Mouse (Mus musculus) stomach, embryonic 16.5 days (tissue): Measurements from ENCODE around the gene Dnaaf2. TPM values are rescaled to one million over a fixed set of nuclear protein-coding genes. Genes with fewer than 3 reads are reported as not detected.

Source experiments
- ATAC-seq: fragments of 200-750 bp; cut with Nextera tagmentation; 2 replicates; pipeline ENCODE4 v1.8.0; 2017; ENCODE audit warnings: moderate number of reproducible peaks, moderate TSS enrichment; ENCODE audit not compliant: insufficient read depth, low FRiP score
- H3K27ac ChIP-seq: fragments of 300-500 bp; sonication (generic); 2 replicates; pipeline ENCODE4 v1.5.1; 2014; ENCODE audit warnings: low read length
- H3K27me3 ChIP-seq: fragments of 300-500 bp; sonication (generic); 2 replicates; pipeline ENCODE4 v1.6.1; 2014; ENCODE audit warnings: low read length, control low read depth, mixed read lengths; ENCODE audit not compliant: control insufficient read depth, insufficient read depth
- H3K36me3 ChIP-seq: fragments of 300-500 bp; sonication (generic); 2 replicates; pipeline ENCODE4 v1.6.1; 2014; ENCODE audit warnings: low read length; ENCODE audit not compliant: control insufficient read depth, insufficient read depth
- H3K4me1 ChIP-seq: fragments of 300-500 bp; sonication (generic); 2 replicates; pipeline ENCODE4 v1.6.1; 2014; ENCODE audit warnings: low read length, control low read depth, mixed read lengths; ENCODE audit not compliant: control insufficient read depth, insufficient read depth
- H3K4me2 ChIP-seq: fragments of 300-500 bp; sonication (generic); 2 replicates; pipeline ENCODE4 v1.6.1; 2014; ENCODE audit warnings: low read depth, low read length, mixed read lengths
- H3K4me3 ChIP-seq: fragments of 300-500 bp; sonication (generic); replicated peaks from 2 replicates; pipeline ENCODE4 v1.5.1; 2014; ENCODE audit warnings: mild to moderate bottlenecking, low read length
- H3K9ac ChIP-seq: fragments of 300-500 bp; sonication (generic); 2 replicates; pipeline ENCODE4 v1.6.1; 2014; ENCODE audit warnings: low read length
- H3K9me3 ChIP-seq: fragments of 300-500 bp; sonication (generic); replicated peaks from 2 replicates; pipeline ENCODE4 v1.6.1; 2016; ENCODE audit warnings: low read length, control low read depth; ENCODE audit not compliant: control insufficient read depth
- WGBS: fragments of 180-500 bp; shearing (Covaris S2); extraction: QIAGEN DNeasy Blood & Tissue Kit; methylation state at CpG from one replicate; pipeline ENCODE4 v1.1.7; 2014; 5-methylcytosine and 5-hydroxymethylcytosine counted together
- microRNA-seq: library from miRNA; unstranded; fragments of <30 nt; microRNA quantifications from one replicate; pipeline ENCODE4, GENCODE M21; 2016
- polyA plus RNA-seq: library from polyadenylated mRNA; unstranded; fragments of >200 nt; fragmentation: Nextera tagmentation; extraction: Ambion mirVana; gene quantifications from 2 replicates; pipeline ENCODE4 v1.2.1, GENCODE M21; 2015

Dnaaf2 gene
- polyA plus RNA-seq, 1 experiment from 2014 or later = 7.4 TPM

DNA sequence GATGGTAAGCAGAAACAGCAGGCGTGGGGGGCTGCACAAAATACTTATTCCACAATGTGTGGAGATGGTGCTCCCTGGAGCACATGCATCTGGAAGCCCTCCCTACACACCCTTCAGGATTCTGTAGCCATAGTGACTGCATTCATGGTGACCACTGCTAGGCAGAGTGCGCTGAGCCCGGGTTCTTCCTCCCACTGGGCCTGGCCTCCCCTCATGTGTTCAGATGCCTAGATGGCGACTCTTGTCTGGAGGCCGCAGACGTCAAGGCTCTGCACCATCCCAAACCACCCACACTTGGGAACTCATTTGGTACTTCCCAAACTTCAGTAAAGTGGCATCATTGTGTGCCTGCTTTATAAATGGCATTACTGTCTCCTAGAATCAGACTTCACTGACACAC, 54.8 kb downstream of the Dnaaf2 start:
- H3K27me3 ChIP-seq = no peaks in the 10 kb centered on the region
- H3K4me1 ChIP-seq = no peaks in the 10 kb centered on the region
- H3K9ac ChIP-seq = no peak overlapping the region
- H3K4me2 ChIP-seq = no peak overlapping the region
- no peak overlapping the region for H3K4me3 ChIP-seq
- H3K36me3 ChIP-seq = no peaks in the 10 kb centered on the region
- 82% methylated on average over 6 of the region's 6 CpGs for WGBS
- no peak for ATAC-seq
- no peak overlapping the region for H3K27ac ChIP-seq
- no peaks in the 10 kb centered on the region for H3K9me3 ChIP-seq

DNA sequence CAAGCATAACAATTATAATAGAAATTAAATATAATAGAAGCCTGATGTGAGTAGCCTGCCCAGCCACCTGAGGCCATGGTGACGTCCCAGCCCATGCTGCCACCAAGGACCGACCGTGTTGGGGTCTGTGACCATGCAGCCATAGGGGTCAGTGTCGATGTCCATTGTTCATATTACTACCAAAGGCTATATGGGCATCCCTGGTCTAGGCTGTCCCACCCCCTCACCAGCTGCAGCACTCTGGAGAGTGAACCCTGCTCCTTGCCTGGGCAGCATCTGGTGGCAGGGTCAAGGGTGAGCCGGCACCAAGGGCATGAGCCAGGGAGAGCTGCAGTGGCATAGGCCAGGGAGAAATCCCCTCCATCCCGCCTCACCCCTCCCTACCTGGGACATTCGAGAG, 58.4 kb downstream of the Dnaaf2 start:
- 84% methylated on average over 7 of the region's 7 CpGs for WGBS
- Histone ChIP-seq H3K9me3 (no peaks in the 10 kb centered on the region), H3K27me3 (no peaks in the 10 kb centered on the region), H3K4me3 (no peak overlapping the region), H3K36me3 (no peaks in the 10 kb centered on the region), H3K9ac (no peak overlapping the region), H3K27ac (no peak overlapping the region), H3K4me2 (no peak overlapping the region), H3K4me1 (no peaks in the 10 kb centered on the region)
- ATAC-seq = no peak

DNA sequence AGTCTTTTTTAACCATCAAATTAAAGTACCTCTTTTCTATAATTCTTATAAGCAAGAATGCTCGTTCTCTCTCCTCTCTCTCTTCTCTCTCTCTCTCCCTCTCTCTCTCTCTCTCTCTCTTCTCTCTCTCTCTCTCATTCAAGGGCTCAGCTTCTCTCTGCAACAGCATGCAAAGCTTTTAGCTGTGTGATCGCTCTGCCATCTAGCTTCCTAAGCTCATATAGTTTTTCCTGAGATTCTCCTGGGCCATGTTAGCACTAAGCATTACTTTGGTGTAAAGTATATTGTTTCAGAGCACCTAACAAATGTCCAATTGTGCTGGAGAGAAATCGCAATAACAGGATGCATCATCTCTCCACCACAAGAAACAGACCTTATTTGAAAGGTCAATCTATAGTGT, 59.0 kb downstream of the Dnaaf2 start:
- no peaks in the 10 kb centered on the region for H3K9me3 ChIP-seq
- no peak overlapping the region for H3K27ac ChIP-seq
- H3K4me2 ChIP-seq = no peak overlapping the region
- no peak overlapping the region for H3K9ac ChIP-seq
- H3K4me1 ChIP-seq = no peaks in the 10 kb centered on the region
- H3K27me3 ChIP-seq = no peaks in the 10 kb centered on the region
- no peak for ATAC-seq
- H3K4me3 ChIP-seq = no peak overlapping the region
- WGBS = 90% methylated on average over 3 of the region's 3 CpGs
- no peaks in the 10 kb centered on the region for H3K36me3 ChIP-seq

Small RNA genes within 50 kb of the gene (microRNA-seq; reads per million reads assigned to microRNA genes)
- gene Gm47287 (not detected), gene Gm47295 (0.50 reads per million)

Other genes starting within 250 kb of the Dnaaf2 start
- gene Rps29, start 39.2 kb downstream of the Dnaaf2 start, polyA plus RNA-seq = 1,481 and 1,784 TPM in 2 replicates
- gene Lrr1, start 29.6 kb downstream of the Dnaaf2 start, polyA plus RNA-seq = 14.2 and 16.5 TPM in 2 replicates
- gene Rpl36al, start 14.3 kb downstream of the Dnaaf2 start, polyA plus RNA-seq = 590 and 688 TPM in 2 replicates
- gene Mgat2, start 14.3 kb downstream of the Dnaaf2 start, polyA plus RNA-seq = 32.6 and 41.9 TPM in 2 replicates
- gene Gm49383, start 1.3 kb downstream of the Dnaaf2 start, polyA plus RNA-seq = 18.5 and 22.3 TPM in 2 replicates
- 20.8 and 22.8 TPM in 2 replicates for gene Gm49384, start 5.8 kb upstream of the Dnaaf2 start, polyA plus RNA-seq
- gene Pole2, start 29.8 kb upstream of the Dnaaf2 start, polyA plus RNA-seq = 21.4 and 21.7 TPM in 2 replicates
- 7.2 and 7.3 TPM in 2 replicates for gene Klhdc1, start 42.7 kb upstream of the Dnaaf2 start, polyA plus RNA-seq
- gene Klhdc2, start 98.3 kb upstream of the Dnaaf2 start, polyA plus RNA-seq = 74.8 and 87.2 TPM in 2 replicates
- gene Nemf, start 158.7 kb upstream of the Dnaaf2 start, polyA plus RNA-seq = 82.4 and 83.1 TPM in 2 replicates
- gene Arf6, start 173.7 kb upstream of the Dnaaf2 start, polyA plus RNA-seq = 39.3 and 42.3 TPM in 2 replicates
- 0.80 and 0.94 TPM in 2 replicates for gene Gm9887, start 174.0 kb upstream of the Dnaaf2 start, polyA plus RNA-seq